In genomic region chr2:167128699-167129607, GRCm38 (mm10) we compare ENCODE assay signal across 8 mouse cellular contexts.
A peak's percentile ranks its signal among the peaks of the same experiment; 100 is the strongest.
DNase-seq lines count a peak whose midpoint lies in the region; ATAC-seq lines count a peak whose summit lies in the region.

No protein-coding gene starts in this region.

- H3K4me2 ChIP-seq in lung, embryonic 15.5 days: peak overlapping the region; percentile 59

- peak overlapping the region; percentile 32 for H3K4me3 ChIP-seq in lung, embryonic 15.5 days

- H3K9me3 ChIP-seq in lung, embryonic 15.5 days: no peaks in the 10 kb centered on the region

- WGBS in lung, embryonic 15.5 days: 18% methylated on average over 20 of the region's 20 CpGs

- peak overlapping the region; percentile 84 for H3K27ac ChIP-seq in lung, embryonic 15.5 days

- no peaks in the 10 kb centered on the region for H3K36me3 ChIP-seq in lung, embryonic 15.5 days

- DNase-seq in B cell, adult 2 months: peak; percentile 64 to 67
- peak; percentile 72 for DNase-seq in R1 (ENCODE audit: low read depth, low spot score)
- DNase-seq in heart, adult 8-10 months (ENCODE audit: low spot score): peak; percentile 51
- DNase-seq in kidney, adult 18-20 months: peak; percentile 49
- DNase-seq in cerebellum, postnatal 14 days: no peak
- no peak for DNase-seq in frontal cortex, postnatal 36 days (ENCODE audit: low spot score in 2 of 2)

- peaks cover 28% of the 10 kb centered on the region for H3K4me1 ChIP-seq in lung, embryonic 15.5 days

- ATAC-seq in lung, embryonic 15.5 days (ENCODE audit: borderline replicate concordance, extremely low read depth, low FRiP score, low TSS enrichment): peak; percentile 70
- peak; percentile 48; the same call in 1 of the 2 replicates for ATAC-seq in neutrophil, adult 5-6 weeks (ENCODE audit: extremely low read depth, insufficient number of reproducible peaks, low FRiP score, poor library complexity, severe bottlenecking)

- H3K27me3 ChIP-seq in lung, embryonic 15.5 days: no peaks in the 10 kb centered on the region

- H3K9ac ChIP-seq in lung, embryonic 15.5 days: no peak overlapping the region

Comparison
In these comparisons a context has a peak if more than half of its experiments do, and no peak if none do; other contexts are left out.
1. DNase-seq: peak in B cell, adult 2 months (2 of 2), R1 (single experiment), heart, adult 8-10 months (single experiment) and kidney, adult 18-20 months (single experiment); none in cerebellum, postnatal 14 days (0 of 2) and frontal cortex, postnatal 36 days (0 of 2).